Mouse (Mus musculus): ENCODE measurements around the gene 2310022A10Rik.
A peak's percentile ranks its signal among the peaks of the same experiment; 100 is the strongest.

Gene 2310022A10Rik

GRCm38 (mm10) chr7:27541922-27542321 lies 11.1 kb upstream of the 2310022A10Rik start:
- DNase-seq, result no peak

GRCm38 (mm10) chr7:27542392-27543033 lies 10.5 kb upstream of the 2310022A10Rik start:
- peak; percentile 90 for DNase-seq

GRCm38 (mm10) chr7:27543065-27543464 lies 10.0 kb upstream of the 2310022A10Rik start:
- no peak for DNase-seq

- no peak for DNase-seq
Observed at GRCm38 (mm10) chr7:27543851-27544250, 9.2 kb upstream of the 2310022A10Rik start.

- no peak for DNase-seq
Observed at GRCm38 (mm10) chr7:27544675-27545370, 8.2 kb upstream of the 2310022A10Rik start.

- DNase-seq, result no peak
Observed at GRCm38 (mm10) chr7:27549597-27549996, 3.4 kb upstream of the 2310022A10Rik start.

- DNase-seq, result no peak
Observed at GRCm38 (mm10) chr7:27552070-27552469, 963 bp upstream of the 2310022A10Rik start.

GRCm38 (mm10) chr7:27560291-27560887 lies 7.4 kb downstream of the 2310022A10Rik start:
- DNase-seq, result no peak

- no peak for DNase-seq
Observed at GRCm38 (mm10) chr7:27560978-27561377, 7.9 kb downstream of the 2310022A10Rik start.

GRCm38 (mm10) chr7:27569580-27570224 lies 16.7 kb downstream of the 2310022A10Rik start:
- DNase-seq, result no peak

GRCm38 (mm10) chr7:27572133-27572532 lies 19.1 kb downstream of the 2310022A10Rik start:
- DNase-seq, result no peak

GRCm38 (mm10) chr7:27574124-27574880 lies 21.3 kb downstream of the 2310022A10Rik start:
- DNase-seq, result no peak

- peak; percentile 54 for DNase-seq
Observed at GRCm38 (mm10) chr7:27576914-27577313, 23.9 kb downstream of the 2310022A10Rik start.

- DNase-seq, result no peak
Observed at GRCm38 (mm10) chr7:27577589-27577988, 24.6 kb downstream of the 2310022A10Rik start.

GRCm38 (mm10) chr7:27578465-27578864 lies 25.4 kb downstream of the 2310022A10Rik start:
- no peak for DNase-seq

- no peak for DNase-seq
Observed at GRCm38 (mm10) chr7:27580380-27581174, 27.5 kb downstream of the 2310022A10Rik start.

GRCm38 (mm10) chr7:27586861-27587260 lies 33.8 kb downstream of the 2310022A10Rik start:
- DNase-seq, result no peak

GRCm38 (mm10) chr7:27587741-27588140 lies 34.7 kb downstream of the 2310022A10Rik start:
- no peak for DNase-seq

GRCm38 (mm10) chr7:27590088-27590487 lies 37.1 kb downstream of the 2310022A10Rik start:
- no peak for DNase-seq

GRCm38 (mm10) chr7:27590566-27591213 lies 37.7 kb downstream of the 2310022A10Rik start:
- DNase-seq, result no peak
